Mouse (Mus musculus): ENCODE measurements around the gene Lias. TPM values are rescaled to one million over a fixed set of nuclear protein-coding genes. Genes with fewer than 3 reads are reported as not detected.

Lias gene
- polyA plus RNA-seq, 1 experiment = 26.1 TPM

DNA sequence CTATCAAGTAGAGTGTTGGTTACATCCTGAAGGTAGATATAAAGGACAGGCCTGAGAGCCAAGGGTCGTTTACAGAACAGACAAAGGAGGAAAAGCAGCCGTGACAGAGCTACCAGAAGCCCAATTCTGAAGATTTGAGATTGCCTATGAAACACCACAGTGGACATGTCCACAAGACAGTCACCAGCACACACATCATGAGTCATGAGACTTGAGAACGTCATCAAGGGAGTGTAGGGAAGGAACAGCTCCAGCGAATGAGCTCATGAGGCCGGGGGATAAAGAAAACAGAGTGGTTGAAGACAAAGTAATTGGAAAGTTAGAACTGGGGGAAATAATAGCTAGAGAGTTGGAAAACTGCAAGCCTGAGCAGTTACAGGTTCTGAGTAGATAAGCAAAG lies 66.5 kb downstream of the Lias start:
- TF ChIP-seq POLR2A (IDR thresholded peaks at IDR 0.05; ENCODE audit: low read depth, low read length) = no peak
- no peak for TF ChIP-seq CTCF (conservative IDR thresholded peaks at IDR 0.05; ENCODE audit: insufficient read depth, insufficient read length, low read depth, low read length)
- 65% methylated on average over 5 of the region's 5 CpGs for WGBS
- Histone ChIP-seq H3K27ac (ENCODE audit: insufficient read depth, low read depth, low read length) (no peak overlapping the region; the same call in 1 of the 2 replicates), H3K36me3 (ENCODE audit: control insufficient read depth, insufficient read depth, low read length) (no peaks in the 10 kb centered on the region; the same call in 1 of the 2 replicates), H3K4me1 (ENCODE audit: control insufficient read depth, insufficient read depth, low read length) (no peaks in the 10 kb centered on the region), H3K27me3 (replicated peaks; ENCODE audit: control insufficient read depth, insufficient read depth, low read length) (no peaks in the 10 kb centered on the region), H3K4me3 (ENCODE audit: insufficient read depth, low read depth, low read length) (no peak overlapping the region)
- no peak for DNase-seq

DNA sequence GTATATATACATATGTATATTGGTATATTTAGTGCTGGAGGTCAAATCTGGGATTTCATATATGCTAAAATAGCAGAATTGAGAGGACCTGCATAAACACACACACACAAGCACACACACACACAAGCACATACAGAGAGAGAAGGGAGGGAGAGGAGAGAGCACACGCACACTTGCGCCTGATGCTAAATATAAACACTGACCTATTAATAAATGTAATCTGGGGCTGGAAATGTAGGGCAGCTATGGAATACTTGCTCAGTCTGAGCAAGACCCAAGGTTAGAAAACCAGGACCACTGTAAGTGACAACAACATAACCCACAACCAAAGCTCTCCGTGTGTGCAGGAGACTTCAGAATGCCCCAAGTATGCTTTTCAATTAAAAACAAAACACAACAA lies 68.2 kb downstream of the Lias start:
- DNase-seq = no peak
- Histone ChIP-seq H3K4me3 (ENCODE audit: insufficient read depth, low read depth, low read length) (no peak overlapping the region), H3K36me3 (ENCODE audit: control insufficient read depth, insufficient read depth, low read length) (no peaks in the 10 kb centered on the region; the same call in 1 of the 2 replicates), H3K4me1 (ENCODE audit: control insufficient read depth, insufficient read depth, low read length) (no peaks in the 10 kb centered on the region), H3K27me3 (replicated peaks; ENCODE audit: control insufficient read depth, insufficient read depth, low read length) (no peaks in the 10 kb centered on the region), H3K27ac (ENCODE audit: insufficient read depth, low read depth, low read length) (no peak overlapping the region)
- 86% methylated on average over 3 of the region's 3 CpGs for WGBS
- TF ChIP-seq POLR2A (IDR thresholded peaks at IDR 0.05; ENCODE audit: low read depth, low read length) (no peak), CTCF (conservative IDR thresholded peaks at IDR 0.05; ENCODE audit: insufficient read depth, insufficient read length, low read depth, low read length) (no peak)

Other genes with a start within 250 kb of the Lias start
- 5.7 and 6.4 TPM in 2 replicates for gene Wdr19, start 191.8 kb upstream of the Lias start, polyA plus RNA-seq (2012; rRNA removed)
- gene Rfc1, start 55.8 kb upstream of the Lias start, polyA plus RNA-seq (2012; rRNA removed) = 9.1 and 10.9 TPM in 2 replicates
- gene Klb, start 43.2 kb upstream of the Lias start, polyA plus RNA-seq (2012; rRNA removed) = 1.5 and 1.8 TPM in 2 replicates
- 220 and 310 TPM in 2 replicates for gene Rpl9, start 53 bp upstream of the Lias start, polyA plus RNA-seq (2012; rRNA removed)
- 29.6 and 31.2 TPM in 2 replicates for gene Ugdh, start 44.5 kb downstream of the Lias start, polyA plus RNA-seq (2012; rRNA removed)
- gene Gm43552, start 101.3 kb downstream of the Lias start, polyA plus RNA-seq (2012; rRNA removed) = not detected in 2 replicates
- gene Smim14, start 145.7 kb downstream of the Lias start, polyA plus RNA-seq (2012; rRNA removed) = 111 and 114 TPM in 2 replicates
- 23.1 and 35.1 TPM in 2 replicates for gene Ube2k, start 145.7 kb downstream of the Lias start, polyA plus RNA-seq (2012; rRNA removed)